Mouse (Mus musculus) stomach, embryonic 16.5 days (tissue): ENCODE data around the gene Cldn4. TPM values are rescaled to one million over a fixed set of nuclear protein-coding genes. Genes with fewer than 3 reads are reported as not detected.
"Not testable (repeated sequence)": the region's sequence is repeated elsewhere in the genome, so short reads cannot be mapped to it uniquely, and the experiment has no call there.

ENCODE experiments used
- ATAC-seq: fragments of 200-750 bp; cut with Nextera tagmentation; 2 replicates; pipeline ENCODE4 v1.8.0; 2017; ENCODE audit warnings: moderate number of reproducible peaks, moderate TSS enrichment; ENCODE audit not compliant: insufficient read depth, low FRiP score
- H3K27ac ChIP-seq: fragments of 300-500 bp; sonication (generic); 2 replicates; pipeline ENCODE4 v1.5.1; 2014; ENCODE audit warnings: low read length
- H3K27me3 ChIP-seq: fragments of 300-500 bp; sonication (generic); 2 replicates; pipeline ENCODE4 v1.6.1; 2014; ENCODE audit warnings: low read length, control low read depth, mixed read lengths; ENCODE audit not compliant: control insufficient read depth, insufficient read depth
- H3K36me3 ChIP-seq: fragments of 300-500 bp; sonication (generic); 2 replicates; pipeline ENCODE4 v1.6.1; 2014; ENCODE audit warnings: low read length; ENCODE audit not compliant: control insufficient read depth, insufficient read depth
- H3K4me1 ChIP-seq: fragments of 300-500 bp; sonication (generic); 2 replicates; pipeline ENCODE4 v1.6.1; 2014; ENCODE audit warnings: low read length, control low read depth, mixed read lengths; ENCODE audit not compliant: control insufficient read depth, insufficient read depth
- H3K4me2 ChIP-seq: fragments of 300-500 bp; sonication (generic); 2 replicates; pipeline ENCODE4 v1.6.1; 2014; ENCODE audit warnings: low read depth, low read length, mixed read lengths
- H3K4me3 ChIP-seq: fragments of 300-500 bp; sonication (generic); replicated peaks from 2 replicates; pipeline ENCODE4 v1.5.1; 2014; ENCODE audit warnings: mild to moderate bottlenecking, low read length
- H3K9ac ChIP-seq: fragments of 300-500 bp; sonication (generic); 2 replicates; pipeline ENCODE4 v1.6.1; 2014; ENCODE audit warnings: low read length
- H3K9me3 ChIP-seq: fragments of 300-500 bp; sonication (generic); replicated peaks from 2 replicates; pipeline ENCODE4 v1.6.1; 2016; ENCODE audit warnings: low read length, control low read depth; ENCODE audit not compliant: control insufficient read depth
- WGBS: fragments of 180-500 bp; shearing (Covaris S2); extraction: QIAGEN DNeasy Blood & Tissue Kit; methylation state at CpG from one replicate; pipeline ENCODE4 v1.1.7; 2014; 5-methylcytosine and 5-hydroxymethylcytosine counted together
- polyA plus RNA-seq: library from polyadenylated mRNA; unstranded; fragments of >200 nt; fragmentation: Nextera tagmentation; extraction: Ambion mirVana; gene quantifications from 2 replicates; pipeline ENCODE4 v1.2.1, GENCODE M21; 2015

Gene Cldn4
- polyA plus RNA-seq, 1 experiment from 2014 or later: 73.1 TPM

- WGBS: 59% methylated on average over 20 of the region's 20 CpGs
- Histone ChIP-seq H3K27ac (peak overlapping the region; percentile 75), H3K4me1 (0 out of 2 replicates have a peak, but pooled peaks cover 12% of the 10 kb centered on the region), H3K4me2 (no peak overlapping the region), H3K27me3 (no peaks in the 10 kb centered on the region), H3K9ac (0 out of 2 replicates have a peak overlapping the region, but pooled peaks have one; percentile 12), H3K4me3 (no peak overlapping the region), H3K36me3 (no peaks in the 10 kb centered on the region), H3K9me3 (no peaks in the 10 kb centered on the region)
- no peak for ATAC-seq
These were observed 20.6 kb upstream of the Cldn4 start for GRCm38 (mm10) chr5:134967164-134967944.

- ATAC-seq: peak; percentile 80
- Histone ChIP-seq H3K4me1 (0 out of 2 replicates have a peak, but pooled peaks cover 12% of the 10 kb centered on the region), H3K4me2 (peak overlapping the region; percentile 54), H3K36me3 (no peaks in the 10 kb centered on the region), H3K9me3 (no peaks in the 10 kb centered on the region), H3K4me3 (peak overlapping the region; percentile 39), H3K27me3 (no peaks in the 10 kb centered on the region), H3K27ac (peak overlapping the region; percentile 75), H3K9ac (peak overlapping the region; percentile 56)
- WGBS: 4% methylated on average over 33 of the region's 33 CpGs
These were observed 19.4 kb upstream of the Cldn4 start for GRCm38 (mm10) chr5:134965852-134966821.

DNA sequence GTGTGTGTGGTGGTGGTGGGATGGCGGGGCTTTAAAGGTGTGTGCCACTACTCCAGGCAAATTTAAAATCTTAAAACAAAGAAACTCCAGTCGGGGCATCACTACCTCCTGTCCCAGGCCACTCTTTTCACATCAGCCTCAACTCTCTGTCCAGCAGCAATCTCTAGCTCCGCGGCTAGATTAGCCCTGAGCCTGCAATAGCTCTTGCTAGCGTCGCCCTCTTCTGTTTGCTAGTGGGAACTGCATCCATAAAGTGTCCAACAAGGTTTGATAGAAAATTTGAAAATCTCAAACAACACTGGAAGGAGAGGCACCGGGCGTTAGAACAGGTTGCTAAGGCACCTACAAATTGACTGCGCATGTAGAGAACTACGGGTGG, 18.7 kb upstream of the Cldn4 start:
- Histone ChIP-seq H3K4me2 (peak overlapping the region; percentile 54), H3K36me3 (no peaks in the 10 kb centered on the region), H3K9ac (peak overlapping the region; percentile 56), H3K27ac (no peak overlapping the region), H3K4me1 (peaks cover 12% of the 10 kb centered on the region; the same call in 1 of the 2 replicates), H3K4me3 (peak overlapping the region; percentile 39), H3K9me3 (no peaks in the 10 kb centered on the region), H3K27me3 (no peaks in the 10 kb centered on the region)
- ATAC-seq: peak; percentile 57
- 5% methylated on average over 10 of the region's 10 CpGs for WGBS

- not testable (repeated sequence) for H3K36me3 ChIP-seq, H3K27me3 ChIP-seq, H3K4me2 ChIP-seq, H3K4me3 ChIP-seq, H3K27ac ChIP-seq, H3K9me3 ChIP-seq, ATAC-seq, H3K9ac ChIP-seq
- peaks cover 12% of the 10 kb centered on the region; the same call in 1 of the 2 replicates for H3K4me1 ChIP-seq
These were observed 17.9 kb upstream of the Cldn4 start for GRCm38 (mm10) chr5:134964655-134965054.

DNA sequence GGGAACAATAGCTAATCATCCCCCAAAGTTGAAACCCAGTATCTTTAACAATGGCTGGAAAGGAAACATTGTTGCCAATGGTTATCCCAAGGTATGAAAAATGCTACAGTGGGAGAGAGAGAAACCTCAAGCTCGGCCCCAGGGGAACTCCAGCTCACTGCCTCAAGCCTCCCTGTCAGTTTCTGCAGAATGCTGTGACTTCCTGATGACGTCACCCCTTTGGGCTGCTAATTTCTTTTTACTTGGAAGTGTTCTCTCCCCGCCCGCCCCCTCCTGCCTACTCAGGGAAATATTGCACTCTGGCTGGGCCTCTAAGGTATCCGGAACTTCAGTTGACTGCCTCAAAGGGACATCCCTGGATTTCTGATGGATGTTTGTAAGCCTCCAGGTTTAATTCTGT, 16.8 kb upstream of the Cldn4 start:
- Histone ChIP-seq H3K27me3 (no peaks in the 10 kb centered on the region), H3K36me3 (no peaks in the 10 kb centered on the region), H3K4me2 (no peak overlapping the region), H3K4me1 (peaks cover 12% of the 10 kb centered on the region; the same call in 1 of the 2 replicates), H3K9ac (no peak overlapping the region), H3K27ac (no peak overlapping the region), H3K4me3 (no peak overlapping the region), H3K9me3 (no peaks in the 10 kb centered on the region)
- 23% methylated on average over 5 of the region's 5 CpGs for WGBS
- no peak for ATAC-seq

GRCm38 (mm10) chr5:134961519-134961918, 14.8 kb upstream of the Cldn4 start:
- Histone ChIP-seq H3K36me3 (no peaks in the 10 kb centered on the region), H3K27me3 (no peaks in the 10 kb centered on the region), H3K4me2 (no peak overlapping the region), H3K9me3 (no peaks in the 10 kb centered on the region), H3K4me1 (peaks cover 6% of the 10 kb centered on the region; the same call in 1 of the 2 replicates), H3K9ac (no peak overlapping the region), H3K27ac (no peak overlapping the region), H3K4me3 (no peak overlapping the region)
- WGBS: 90% methylated on average over 2 of the region's 2 CpGs
- ATAC-seq: no peak

GRCm38 (mm10) chr5:134960430-134960829, 13.7 kb upstream of the Cldn4 start:
- H3K4me3 ChIP-seq: no peak overlapping the region
- WGBS: 67% methylated on average over 2 of the region's 2 CpGs
- H3K36me3 ChIP-seq: no peaks in the 10 kb centered on the region
- H3K4me2 ChIP-seq: no peak overlapping the region
- no peak overlapping the region for H3K9ac ChIP-seq
- no peaks in the 10 kb centered on the region for H3K9me3 ChIP-seq
- no peak for ATAC-seq
- H3K4me1 ChIP-seq: peaks cover 4% of the 10 kb centered on the region; the same call in 1 of the 2 replicates
- H3K27ac ChIP-seq: no peak overlapping the region
- no peaks in the 10 kb centered on the region for H3K27me3 ChIP-seq

- 60% methylated on average over 7 of the region's 7 CpGs for WGBS
- Histone ChIP-seq H3K4me2 (no peak overlapping the region), H3K9ac (no peak overlapping the region), H3K9me3 (no peaks in the 10 kb centered on the region), H3K27me3 (no peaks in the 10 kb centered on the region), H3K4me1 (peaks cover 4% of the 10 kb centered on the region; the same call in 1 of the 2 replicates), H3K36me3 (no peaks in the 10 kb centered on the region), H3K27ac (peak overlapping the region; percentile 52; the same call in 1 of the 2 replicates), H3K4me3 (no peak overlapping the region)
- ATAC-seq: peak; percentile 71
These were observed 12.4 kb upstream of the Cldn4 start for GRCm38 (mm10) chr5:134959114-134959513.

DNA sequence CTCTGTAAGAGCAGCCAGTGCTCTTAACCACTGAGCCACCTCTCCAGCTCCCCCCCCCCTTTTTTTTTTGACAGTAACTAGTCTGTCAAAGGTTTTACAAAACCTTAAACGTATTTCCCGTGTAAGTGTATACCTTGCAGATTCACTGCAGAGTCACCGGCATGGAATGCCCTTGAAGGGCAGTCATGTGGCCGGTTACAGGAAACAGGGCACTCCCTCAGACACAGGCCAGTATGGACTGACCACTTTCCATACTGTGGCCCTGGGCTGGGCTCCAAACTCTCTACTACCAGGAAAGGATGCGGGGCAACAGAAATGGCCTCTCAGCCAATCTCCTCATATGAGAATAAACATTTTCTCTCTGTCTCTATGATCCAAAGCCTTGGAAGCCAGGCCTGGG, 8.8 kb upstream of the Cldn4 start:
- Histone ChIP-seq H3K36me3 (no peaks in the 10 kb centered on the region), H3K9me3 (no peaks in the 10 kb centered on the region), H3K9ac (no peak overlapping the region), H3K27ac (no peak overlapping the region), H3K4me1 (peaks cover 10% of the 10 kb centered on the region), H3K4me3 (no peak overlapping the region), H3K27me3 (no peaks in the 10 kb centered on the region), H3K4me2 (no peak overlapping the region)
- no peak for ATAC-seq
- WGBS: 51% methylated on average over 5 of the region's 5 CpGs
